Mouse (Mus musculus) liver, adult 2 months (tissue): ENCODE measurements around the gene Cercam.

ENCODE experiments used
- CTCF ChIP-seq: fragments of 200-500 bp; IDR thresholded peaks from 2 replicates; pipeline ENCODE4 v1.5.1; 2011; ENCODE audit warnings: low read depth, low read length, control low read depth
- POLR2A ChIP-seq: fragments of 200-500 bp; IDR thresholded peaks from 2 replicates; pipeline ENCODE4 v1.6.1; 2011; ENCODE audit warnings: low read length, control low read depth; ENCODE audit not compliant: insufficient read depth; ENCODE audit errors: extremely low read depth

- TF ChIP-seq CTCF (no peak), POLR2A (no peak)
Measured at GRCm38 (mm10) chr2:29896071-29896470, 27.1 kb downstream of the Cercam start.
